Comparison of ENCODE assay signal across 15 mouse cellular contexts in genomic region chr11:61400681-61401346, GRCm38 (mm10). TPM values are rescaled to one million over a fixed set of nuclear protein-coding genes. Genes with fewer than 3 reads are reported as not detected.
DNase-seq lines count a peak whose midpoint lies in the region; ATAC-seq and TF ChIP-seq lines count a peak whose summit lies in the region.
"Had no signal": no experiment of that assay in that cellular context is flagged by ENCODE, and none has a peak within 500 bp of the region (broad histone marks: within the 10 kb centered on the region; RNA-seq: fewer than 3 reads in every experiment).

No protein-coding gene starts in this region.

- TF ChIP-seq EP300 in heart, adult 2 months (IDR thresholded peaks at IDR 0.05; ENCODE audit: insufficient read depth, low read depth, low read length): no peak
- no peak for TF ChIP-seq EP300 in heart, postnatal 0 days (IDR thresholded peaks at IDR 0.05; ENCODE audit: low read depth)

- no peak overlapping the region for H3K4me2 ChIP-seq in embryonic facial prominence, embryonic 15.5 days (replicated peaks)
- H3K4me2 ChIP-seq in heart, postnatal 0 days (ENCODE audit: low read depth, low read length): peak overlapping the region; percentile 46
- H3K4me2 ChIP-seq: hindbrain, embryonic 12.5 days; neural tube, embryonic 13.5 days had no signal

- no peak overlapping the region for H3K4me3 ChIP-seq in embryonic facial prominence, embryonic 15.5 days (replicated peaks)
- no peak overlapping the region for H3K4me3 ChIP-seq in embryonic facial prominence, embryonic 10.5 days
- H3K4me3 ChIP-seq in heart, adult 2 months: no peak overlapping the region
- peak overlapping the region; percentile 15; the same call in 1 of the 2 replicates for H3K4me3 ChIP-seq in heart, postnatal 0 days (ENCODE audit: low read depth, low read length)
- H3K4me3 ChIP-seq in midbrain, embryonic 10.5 days: no peak overlapping the region
- H3K4me3 ChIP-seq: hindbrain, embryonic 12.5 days; neural tube, embryonic 13.5 days had no signal

- no peaks in the 10 kb centered on the region for H3K27me3 ChIP-seq in embryonic facial prominence, embryonic 15.5 days
- no peaks in the 10 kb centered on the region for H3K27me3 ChIP-seq in embryonic facial prominence, embryonic 10.5 days (replicated peaks; ENCODE audit: low read depth, poor library complexity, severe bottlenecking)
- no peaks in the 10 kb centered on the region for H3K27me3 ChIP-seq in heart, adult 2 months (ENCODE audit: control insufficient read depth, insufficient read depth, low read length)
- no peaks in the 10 kb centered on the region for H3K27me3 ChIP-seq in heart, postnatal 0 days (ENCODE audit: control insufficient read depth, insufficient read depth, low read length)
- no peaks in the 10 kb centered on the region for H3K27me3 ChIP-seq in midbrain, embryonic 10.5 days (ENCODE audit: low read depth, poor library complexity, severe bottlenecking)
- H3K27me3 ChIP-seq: hindbrain, embryonic 12.5 days; neural tube, embryonic 13.5 days had no signal

- 0 out of 2 replicates have a peak, but pooled peaks have one; percentile 43 for ATAC-seq in embryonic facial prominence, embryonic 15.5 days (ENCODE audit: insufficient number of reproducible peaks, low FRiP score, low TSS enrichment, low read depth)
- ATAC-seq in heart, postnatal 0 days (ENCODE audit: insufficient read depth, low read depth): peak; percentile 88
- ATAC-seq: intestine, embryonic 16.5 days had no signal

- no peaks in the 10 kb centered on the region for H3K9me3 ChIP-seq in embryonic facial prominence, embryonic 15.5 days (replicated peaks)
- no peaks in the 10 kb centered on the region for H3K9me3 ChIP-seq in embryonic facial prominence, embryonic 10.5 days
- no peaks in the 10 kb centered on the region for H3K9me3 ChIP-seq in heart, postnatal 0 days (replicated peaks; ENCODE audit: control insufficient read depth, low read length)
- H3K9me3 ChIP-seq in midbrain, embryonic 10.5 days (replicated peaks): no peaks in the 10 kb centered on the region; the same call in 1 of the 2 replicates
- H3K9me3 ChIP-seq: hindbrain, embryonic 12.5 days; neural tube, embryonic 13.5 days had no signal

- no peaks in the 10 kb centered on the region for H3K4me1 ChIP-seq in embryonic facial prominence, embryonic 15.5 days
- no peaks in the 10 kb centered on the region for H3K4me1 ChIP-seq in embryonic facial prominence, embryonic 10.5 days
- peaks cover 4% of the 10 kb centered on the region; the same call in 1 of the 2 replicates for H3K4me1 ChIP-seq in heart, adult 2 months (ENCODE audit: control insufficient read depth, insufficient read depth, low read length)
- H3K4me1 ChIP-seq in heart, postnatal 0 days (ENCODE audit: control insufficient read depth, insufficient read depth): peaks cover 21% of the 10 kb centered on the region
- H3K4me1 ChIP-seq in midbrain, embryonic 10.5 days: no peaks in the 10 kb centered on the region
- H3K4me1 ChIP-seq: hindbrain, embryonic 12.5 days; neural tube, embryonic 13.5 days had no signal

- no peak for TF ChIP-seq CTCF in heart, adult 2 months (IDR thresholded peaks at IDR 0.05)
- TF ChIP-seq CTCF in heart, postnatal 0 days (IDR thresholded peaks at IDR 0.05; ENCODE audit: low read depth): no peak

- H3K9ac ChIP-seq in embryonic facial prominence, embryonic 15.5 days: no peak overlapping the region
- H3K9ac ChIP-seq in heart, adult 2 months (ENCODE audit: low read depth, low read length): peak overlapping the region; percentile 39
- H3K9ac ChIP-seq in heart, postnatal 0 days (replicated peaks; ENCODE audit: low read depth, low read length): peak overlapping the region; percentile 46; the same call in 1 of the 2 replicates
- H3K9ac ChIP-seq: hindbrain, embryonic 12.5 days; neural tube, embryonic 13.5 days had no signal

- no peak overlapping the region for H3K27ac ChIP-seq in embryonic facial prominence, embryonic 15.5 days (replicated peaks)
- no peak overlapping the region for H3K27ac ChIP-seq in embryonic facial prominence, embryonic 10.5 days (replicated peaks)
- H3K27ac ChIP-seq in heart, adult 2 months: peak overlapping the region; percentile 81
- peak overlapping the region; percentile 95 for H3K27ac ChIP-seq in heart, postnatal 0 days (ENCODE audit: low read depth)
- H3K27ac ChIP-seq in midbrain, embryonic 10.5 days (replicated peaks): no peak overlapping the region
- H3K27ac ChIP-seq: hindbrain, embryonic 12.5 days; neural tube, embryonic 13.5 days had no signal

- no peaks in the 10 kb centered on the region for H3K79me2 ChIP-seq in heart, adult 2 months (replicated peaks; ENCODE audit: control insufficient read depth, insufficient read depth, low read length)

- H3K36me3 ChIP-seq in embryonic facial prominence, embryonic 15.5 days: no peaks in the 10 kb centered on the region
- H3K36me3 ChIP-seq in embryonic facial prominence, embryonic 10.5 days (replicated peaks): no peaks in the 10 kb centered on the region
- no peaks in the 10 kb centered on the region for H3K36me3 ChIP-seq in heart, adult 2 months (ENCODE audit: control insufficient read depth, insufficient read depth, low read length)
- H3K36me3 ChIP-seq in heart, postnatal 0 days (replicated peaks; ENCODE audit: control insufficient read depth, insufficient read depth, low read length): no peaks in the 10 kb centered on the region
- no peaks in the 10 kb centered on the region for H3K36me3 ChIP-seq in midbrain, embryonic 10.5 days
- H3K36me3 ChIP-seq: hindbrain, embryonic 12.5 days; neural tube, embryonic 13.5 days had no signal

- 65% methylated on average over 8 of the region's 8 CpGs for WGBS in embryonic facial prominence, embryonic 15.5 days
- 81% methylated on average over 8 of the region's 8 CpGs for WGBS in embryonic facial prominence, embryonic 10.5 days
- 40% methylated on average over 8 of the region's 8 CpGs for WGBS in heart, adult 2 months
- WGBS in heart, postnatal 0 days: 35% methylated on average over 8 of the region's 8 CpGs
- 88% methylated on average over 8 of the region's 8 CpGs for WGBS in midbrain, embryonic 10.5 days

- no peak for DNase-seq in embryonic facial prominence, embryonic 10.5 days (ENCODE audit: low spot score)
- DNase-seq in cerebellum, postnatal 14 days: peak; percentile 16 to 56
- DNase-seq in heart, adult 2 months: peak; percentile 47 to 74
- DNase-seq in heart, postnatal 0 days (ENCODE audit: low spot score): peak; percentile 73
- DNase-seq in midbrain, embryonic 10.5 days (ENCODE audit: low spot score): no peak
- DNase-seq in embryo, embryonic 11 days: no peak
- DNase-seq in layer of hippocampus, postnatal 14 days (ENCODE audit: low spot score in 2 of 2): no peak
- DNase-seq: adrenal gland, postnatal 14 days; B cell, adult 2 months; kidney, postnatal 36 days had no signal

- intact Hi-C loops in heart, adult 2 months (cut with DNase I): no loop called here

- peak; percentile 41; the same call in 1 of the 2 replicates for TF ChIP-seq POLR2A in heart, adult 2 months (IDR thresholded peaks at IDR 0.05; ENCODE audit: insufficient read depth, low read depth, low read length)

RNA-seq across cellular contexts. Expression of gene Slc47a1, which starts 22.7 kb away (rescaled TPM):
- 0.88 and 0.89 TPM in 2 replicates for polyA plus RNA-seq in embryonic facial prominence, embryonic 15.5 days (2015; fragmentation: Nextera tagmentation; extraction: Ambion mirVana)
- polyA plus RNA-seq in embryonic facial prominence, embryonic 10.5 days (2016; fragmentation: Nextera tagmentation; extraction: Ambion mirVana): 0.05 and 0.08 TPM in 2 replicates
- total RNA-seq in heart, adult 2 months (2021): 10 to 100 TPM; 27.7 to 32.0 TPM
- polyA plus RNA-seq in heart, adult 2 months (2012; rRNA removed): 51.1 and 92.7 TPM in 2 replicates
- 34.7 and 49.4 TPM in 2 replicates for total RNA-seq in heart, postnatal 0 days (2014; rRNA removed; ENCODE audit: low replicate concordance)
- polyA plus RNA-seq in heart, postnatal 0 days (2015; fragmentation: Nextera tagmentation; extraction: Ambion mirVana): 31.2 and 31.5 TPM in 2 replicates
- 0.10 TPM in 1 of 2 replicates, not detected in the other for polyA plus RNA-seq in midbrain, embryonic 10.5 days (2016; fragmentation: Nextera tagmentation; extraction: Ambion mirVana)
- total RNA-seq in layer of hippocampus, postnatal 14 days (2021): under 1 TPM; 0.83 to 0.93 TPM
- polyA plus RNA-seq: neural tube, embryonic 13.5 days had no signal

RNA-seq across cellular contexts. Expression of gene Rnf112, which starts 53.1 kb away (rescaled TPM):
- 1.4 and 2.1 TPM in 2 replicates for polyA plus RNA-seq in embryonic facial prominence, embryonic 15.5 days (2015; fragmentation: Nextera tagmentation; extraction: Ambion mirVana)
- 0.49 and 1.00 TPM in 2 replicates for polyA plus RNA-seq in embryonic facial prominence, embryonic 10.5 days (2016; fragmentation: Nextera tagmentation; extraction: Ambion mirVana)
- under 1 TPM; 0.10 to 0.30 TPM for total RNA-seq in heart, adult 2 months (2021)
- polyA plus RNA-seq in heart, adult 2 months (2012; rRNA removed): 0.15 and 0.18 TPM in 2 replicates
- 0.38 and 0.39 TPM in 2 replicates for total RNA-seq in heart, postnatal 0 days (2014; rRNA removed; ENCODE audit: low replicate concordance)
- 0.11 TPM in 1 of 2 replicates, not detected in the other for polyA plus RNA-seq in heart, postnatal 0 days (2015; fragmentation: Nextera tagmentation; extraction: Ambion mirVana)
- 0.42 and 0.66 TPM in 2 replicates for polyA plus RNA-seq in midbrain, embryonic 10.5 days (2016; fragmentation: Nextera tagmentation; extraction: Ambion mirVana)
- 100 to 1,000 TPM; 328 to 329 TPM for total RNA-seq in layer of hippocampus, postnatal 14 days (2021)

RNA-seq across cellular contexts. Expression of gene Slc47a2, which starts 58.2 kb away (rescaled TPM):
- 0.20 and 0.51 TPM in 2 replicates for polyA plus RNA-seq in embryonic facial prominence, embryonic 15.5 days (2015; fragmentation: Nextera tagmentation; extraction: Ambion mirVana)
- polyA plus RNA-seq in embryonic facial prominence, embryonic 10.5 days (2016; fragmentation: Nextera tagmentation; extraction: Ambion mirVana): not detected in 2 replicates
- not detected for total RNA-seq in heart, adult 2 months (2021)
- polyA plus RNA-seq in heart, adult 2 months (2012; rRNA removed): 0.04 and 0.12 TPM in 2 replicates
- total RNA-seq in heart, postnatal 0 days (2014; rRNA removed; ENCODE audit: low replicate concordance): not detected in 2 replicates
- polyA plus RNA-seq in heart, postnatal 0 days (2015; fragmentation: Nextera tagmentation; extraction: Ambion mirVana): 0.04 and 0.14 TPM in 2 replicates
- not detected in 2 replicates for polyA plus RNA-seq in midbrain, embryonic 10.5 days (2016; fragmentation: Nextera tagmentation; extraction: Ambion mirVana)
- total RNA-seq in layer of hippocampus, postnatal 14 days (2021): under 1 TPM in 1 of 2 experiments, not detected in 1; 0.17 TPM
- total RNA-seq: adrenal gland, postnatal 14 days had no signal
- polyA plus RNA-seq: hindbrain, embryonic 12.5 days; intestine, embryonic 16.5 days; limb, embryonic 11.5 days; neural tube, embryonic 13.5 days had no signal

Comparison
In these comparisons a context has a peak if more than half of its experiments do, and no peak if none do; other contexts are left out.
1. H3K27ac ChIP-seq: peak in heart, adult 2 months (single experiment) and heart, postnatal 0 days (single experiment); none in embryonic facial prominence, embryonic 15.5 days (single experiment), embryonic facial prominence, embryonic 10.5 days (single experiment) and midbrain, embryonic 10.5 days (single experiment).
2. DNase-seq: peak in cerebellum, postnatal 14 days (2 of 2), heart, adult 2 months (2 of 2) and heart, postnatal 0 days (single experiment); none in embryonic facial prominence, embryonic 10.5 days (single experiment), midbrain, embryonic 10.5 days (single experiment), embryo, embryonic 11 days (single experiment) and layer of hippocampus, postnatal 14 days (0 of 2).
3. RNA of gene Slc47a1, which starts 22.7 kb away (polyA plus RNA-seq): 51.1 to 92.7 TPM in heart, adult 2 months and 31.2 to 31.5 TPM in heart, postnatal 0 days; 0.88 to 0.89 TPM in embryonic facial prominence, embryonic 15.5 days, 0.05 to 0.08 TPM in embryonic facial prominence, embryonic 10.5 days and 0.10 TPM in midbrain, embryonic 10.5 days; every median in the first group is over 10 times any median in the second.